Mouse (Mus musculus): ENCODE results near the gene Kdm1a. TPM values are rescaled to one million over a fixed set of nuclear protein-coding genes. Genes with fewer than 3 reads are reported as not detected.

The Kdm1a gene
- polyA plus RNA-seq, 1 experiment from 2014 or later, result 69.9 TPM

DNA sequence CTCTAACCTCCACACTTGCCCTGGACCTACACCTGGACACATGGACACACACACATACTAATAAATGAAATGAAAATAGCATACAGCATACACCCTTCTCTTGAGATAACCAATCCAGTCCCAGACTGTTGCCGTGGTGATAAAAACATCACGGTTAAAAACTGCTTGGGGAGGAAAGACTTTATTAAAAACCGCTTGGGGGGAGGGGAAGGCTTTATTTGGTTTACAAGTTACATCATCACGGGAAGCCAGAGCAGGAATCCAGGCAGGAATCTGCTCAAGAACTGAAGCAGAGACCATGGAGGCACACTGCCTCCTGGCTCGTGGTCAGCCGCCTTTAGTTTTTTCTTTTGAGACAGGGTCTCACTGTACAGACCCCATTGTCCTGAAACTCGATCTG, 11.1 kb upstream of the Kdm1a start:
- ATAC-seq (ENCODE audit: low FRiP score, low TSS enrichment), result no peak
- no peaks in the 10 kb centered on the region for H3K4me1 ChIP-seq (ENCODE audit: control insufficient read depth, insufficient read depth, low read length)
- no peak overlapping the region for H3K4me3 ChIP-seq (ENCODE audit: low read length)
- H3K27ac ChIP-seq (ENCODE audit: low read depth, low read length), result no peak overlapping the region
- 66% methylated on average over 7 of the region's 7 CpGs for WGBS
- no peaks in the 10 kb centered on the region for H3K9me3 ChIP-seq (ENCODE audit: control insufficient read depth, low read length)
- no peak overlapping the region for H3K4me2 ChIP-seq (replicated peaks; ENCODE audit: low read depth, low read length)
- no peaks in the 10 kb centered on the region for H3K36me3 ChIP-seq (ENCODE audit: control insufficient read depth, insufficient read depth, low read length)
- no peaks in the 10 kb centered on the region for H3K27me3 ChIP-seq (ENCODE audit: control insufficient read depth, insufficient read depth, low read length)
- no peak overlapping the region for H3K9ac ChIP-seq (ENCODE audit: low read depth, low read length)

DNA sequence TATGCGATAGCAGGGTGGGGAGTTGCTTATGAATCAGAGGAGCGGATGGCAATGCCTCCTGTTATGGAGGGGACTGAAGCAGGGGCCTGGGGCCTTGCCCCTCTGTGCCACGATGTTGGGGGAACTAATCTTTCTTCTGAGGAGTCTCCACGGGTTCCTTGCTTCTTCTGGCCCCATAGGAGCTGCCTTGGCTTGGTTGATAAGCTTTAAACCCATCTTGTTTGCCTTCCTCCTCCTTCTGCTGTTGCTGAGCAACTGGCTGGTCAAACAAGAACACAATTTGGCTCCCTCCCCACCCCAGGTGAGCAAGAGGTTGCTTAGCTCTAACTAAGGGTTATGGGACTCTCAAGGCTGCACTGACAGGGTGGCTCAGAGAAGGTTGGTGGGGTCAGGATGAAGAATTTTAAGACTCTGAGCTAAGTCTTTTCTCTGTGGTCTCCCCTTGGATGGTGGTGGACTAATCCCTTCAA, 7.9 kb upstream of the Kdm1a start, which contains the start of gene Tex46:
Tex46 (plus strand) TSS at position 51 of the 470 bp plus-strand sequence.
- H3K4me3 ChIP-seq (ENCODE audit: low read length), result no peak within 1 kb of the TSS
- H3K27ac ChIP-seq (ENCODE audit: low read depth, low read length), result no peak within 1 kb of the TSS
- no peaks in the 10 kb centered on the region for H3K9me3 ChIP-seq (ENCODE audit: control insufficient read depth, low read length)
- WGBS, result 65% methylated on average over 4 of the region's 4 CpGs
- no peaks in the 10 kb centered on the region for H3K27me3 ChIP-seq (ENCODE audit: control insufficient read depth, insufficient read depth, low read length)
- no peak within 1 kb of the TSS for H3K9ac ChIP-seq (ENCODE audit: low read depth, low read length)
- H3K4me2 ChIP-seq (replicated peaks; ENCODE audit: low read depth, low read length), result no peak within 1 kb of the TSS
- ATAC-seq (ENCODE audit: low FRiP score, low TSS enrichment), result no peak
- H3K36me3 ChIP-seq (ENCODE audit: control insufficient read depth, insufficient read depth, low read length), result no peaks in the 10 kb centered on the region
- H3K4me1 ChIP-seq (ENCODE audit: control insufficient read depth, insufficient read depth, low read length), result no peaks in the 10 kb centered on the region

DNA sequence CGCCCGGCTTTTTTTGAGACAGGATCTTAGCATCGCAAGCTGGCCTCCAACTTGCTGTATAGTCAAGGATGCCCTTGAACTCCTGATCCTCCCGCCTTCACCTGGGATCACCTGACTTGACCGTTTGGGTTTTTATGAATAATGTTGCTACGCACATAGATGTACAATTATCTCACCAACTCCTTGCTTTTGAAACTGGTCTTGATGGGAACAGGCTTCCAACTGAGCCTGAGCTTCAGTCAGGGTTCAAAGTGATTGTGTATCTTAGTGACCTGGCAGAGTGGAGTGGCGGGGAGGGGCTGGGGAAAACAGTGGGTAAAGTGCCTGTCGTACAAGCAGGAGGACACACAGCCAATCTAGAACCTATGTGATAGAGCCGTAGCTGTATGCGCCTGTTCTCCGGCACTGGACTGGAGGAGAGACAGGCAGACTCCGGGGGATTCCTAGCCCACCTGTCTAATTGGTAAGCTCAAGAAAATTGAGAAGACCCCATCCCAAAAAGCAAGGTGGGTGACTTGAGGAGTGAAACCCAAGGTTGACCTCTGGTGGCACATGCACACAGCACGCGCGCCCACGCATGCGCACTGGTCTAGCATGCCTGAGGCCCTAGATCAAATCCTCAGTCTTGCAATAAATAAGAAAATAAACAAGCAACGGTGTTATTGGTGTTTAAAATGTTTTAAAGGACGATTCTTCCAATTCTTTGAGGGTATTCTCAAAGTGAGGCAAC, 3.4 kb upstream of the Kdm1a start:
- no peak for ATAC-seq (ENCODE audit: low FRiP score, low TSS enrichment)

GRCm38 (mm10) chr4:136602018-136602554, 437 bp downstream of the Kdm1a start:
- Histone ChIP-seq H3K4me2 (replicated peaks; ENCODE audit: low read depth, low read length) (peak overlapping the region; percentile 59), H3K36me3 (ENCODE audit: control insufficient read depth, insufficient read depth, low read length) (no peaks in the 10 kb centered on the region), H3K27me3 (ENCODE audit: control insufficient read depth, insufficient read depth, low read length) (no peaks in the 10 kb centered on the region), H3K4me3 (ENCODE audit: low read length) (peak overlapping the region; percentile 80), H3K27ac (ENCODE audit: low read depth, low read length) (peak overlapping the region; percentile 84), H3K9ac (ENCODE audit: low read depth, low read length) (peak overlapping the region; percentile 99), H3K9me3 (ENCODE audit: control insufficient read depth, low read length) (no peaks in the 10 kb centered on the region), H3K4me1 (ENCODE audit: control insufficient read depth, insufficient read depth, low read length) (peaks cover 10% of the 10 kb centered on the region)
- under 1% methylated on average over 46 of the region's 68 CpGs for WGBS
- ATAC-seq (ENCODE audit: low FRiP score, low TSS enrichment), result peak; percentile 66

More for the DNA sequence above, 3.4 kb upstream of the Kdm1a start:
- Histone ChIP-seq H3K27me3 (ENCODE audit: control insufficient read depth, insufficient read depth, low read length) (no peaks in the 10 kb centered on the region), H3K9me3 (ENCODE audit: control insufficient read depth, low read length) (no peaks in the 10 kb centered on the region), H3K27ac (ENCODE audit: low read depth, low read length) (no peak overlapping the region), H3K4me2 (replicated peaks; ENCODE audit: low read depth, low read length) (no peak overlapping the region), H3K36me3 (ENCODE audit: control insufficient read depth, insufficient read depth, low read length) (no peaks in the 10 kb centered on the region), H3K4me1 (ENCODE audit: control insufficient read depth, insufficient read depth, low read length) (peaks cover 4% of the 10 kb centered on the region; the same call in 1 of the 2 replicates), H3K4me3 (ENCODE audit: low read length) (no peak overlapping the region), H3K9ac (ENCODE audit: low read depth, low read length) (no peak overlapping the region)
- WGBS, result 91% methylated on average over 19 of the region's 19 CpGs

GRCm38 (mm10) chr4:136601476-136601875, 1.0 kb downstream of the Kdm1a start:
- no peaks in the 10 kb centered on the region for H3K36me3 ChIP-seq (ENCODE audit: control insufficient read depth, insufficient read depth, low read length)
- peak overlapping the region; percentile 84; the same call in 1 of the 2 replicates for H3K27ac ChIP-seq (ENCODE audit: low read depth, low read length)
- H3K4me3 ChIP-seq (ENCODE audit: low read length), result peak overlapping the region; percentile 80
- H3K4me2 ChIP-seq (replicated peaks; ENCODE audit: low read depth, low read length), result peak overlapping the region; percentile 59
- H3K4me1 ChIP-seq (ENCODE audit: control insufficient read depth, insufficient read depth, low read length), result peaks cover 10% of the 10 kb centered on the region
- no peaks in the 10 kb centered on the region for H3K9me3 ChIP-seq (ENCODE audit: control insufficient read depth, low read length)
- 2% methylated on average over 13 of the region's 13 CpGs for WGBS
- no peak for ATAC-seq (ENCODE audit: low FRiP score, low TSS enrichment)
- peak overlapping the region; percentile 99 for H3K9ac ChIP-seq (ENCODE audit: low read depth, low read length)
- H3K27me3 ChIP-seq (ENCODE audit: control insufficient read depth, insufficient read depth, low read length), result no peaks in the 10 kb centered on the region

DNA sequence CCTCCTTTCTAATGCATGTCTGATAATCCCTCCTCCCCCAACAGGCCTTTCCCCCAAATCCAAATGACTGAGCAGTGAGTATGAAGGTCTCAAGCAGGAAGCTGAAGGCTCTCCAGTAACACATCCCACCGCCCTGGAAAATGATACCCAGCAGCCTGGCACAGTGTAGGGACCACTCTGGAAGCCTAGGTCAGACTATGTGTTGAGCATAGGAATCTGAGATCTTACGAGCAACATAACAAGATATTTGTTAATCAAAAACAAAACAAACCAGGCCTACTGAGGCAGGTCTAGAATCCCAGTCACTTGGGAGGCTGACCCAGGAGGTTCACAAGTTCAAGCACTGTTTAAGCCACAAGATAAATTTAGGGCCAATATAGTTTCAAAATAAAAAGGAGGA, 2.0 kb downstream of the Kdm1a start:
- WGBS, result 72% methylated on average over 2 of the region's 2 CpGs
- H3K9ac ChIP-seq (ENCODE audit: low read depth, low read length), result peak overlapping the region; percentile 18; the same call in 1 of the 2 replicates
- peak overlapping the region; percentile 59 for H3K4me2 ChIP-seq (replicated peaks; ENCODE audit: low read depth, low read length)
- no peak for ATAC-seq (ENCODE audit: low FRiP score, low TSS enrichment)
- peak overlapping the region; percentile 80; the same call in 1 of the 2 replicates for H3K4me3 ChIP-seq (ENCODE audit: low read length)
- H3K9me3 ChIP-seq (ENCODE audit: control insufficient read depth, low read length), result no peaks in the 10 kb centered on the region
- H3K36me3 ChIP-seq (ENCODE audit: control insufficient read depth, insufficient read depth, low read length), result no peaks in the 10 kb centered on the region
- peaks cover 10% of the 10 kb centered on the region for H3K4me1 ChIP-seq (ENCODE audit: control insufficient read depth, insufficient read depth, low read length)
- no peak overlapping the region for H3K27ac ChIP-seq (ENCODE audit: low read depth, low read length)
- no peaks in the 10 kb centered on the region for H3K27me3 ChIP-seq (ENCODE audit: control insufficient read depth, insufficient read depth, low read length)

- Histone ChIP-seq H3K9ac (ENCODE audit: low read depth, low read length) (no peak overlapping the region), H3K27ac (ENCODE audit: low read depth, low read length) (no peak overlapping the region), H3K9me3 (ENCODE audit: control insufficient read depth, low read length) (no peaks in the 10 kb centered on the region), H3K36me3 (ENCODE audit: control insufficient read depth, insufficient read depth, low read length) (no peaks in the 10 kb centered on the region), H3K27me3 (ENCODE audit: control insufficient read depth, insufficient read depth, low read length) (no peaks in the 10 kb centered on the region), H3K4me1 (ENCODE audit: control insufficient read depth, insufficient read depth, low read length) (peaks cover 10% of the 10 kb centered on the region), H3K4me3 (ENCODE audit: low read length) (no peak overlapping the region), H3K4me2 (replicated peaks; ENCODE audit: low read depth, low read length) (no peak overlapping the region)
- WGBS, result 96% methylated on average over 3 of the region's 3 CpGs
- ATAC-seq (ENCODE audit: low FRiP score, low TSS enrichment), result no peak
These were observed 2.7 kb downstream of the Kdm1a start for GRCm38 (mm10) chr4:136599869-136600268.

DNA sequence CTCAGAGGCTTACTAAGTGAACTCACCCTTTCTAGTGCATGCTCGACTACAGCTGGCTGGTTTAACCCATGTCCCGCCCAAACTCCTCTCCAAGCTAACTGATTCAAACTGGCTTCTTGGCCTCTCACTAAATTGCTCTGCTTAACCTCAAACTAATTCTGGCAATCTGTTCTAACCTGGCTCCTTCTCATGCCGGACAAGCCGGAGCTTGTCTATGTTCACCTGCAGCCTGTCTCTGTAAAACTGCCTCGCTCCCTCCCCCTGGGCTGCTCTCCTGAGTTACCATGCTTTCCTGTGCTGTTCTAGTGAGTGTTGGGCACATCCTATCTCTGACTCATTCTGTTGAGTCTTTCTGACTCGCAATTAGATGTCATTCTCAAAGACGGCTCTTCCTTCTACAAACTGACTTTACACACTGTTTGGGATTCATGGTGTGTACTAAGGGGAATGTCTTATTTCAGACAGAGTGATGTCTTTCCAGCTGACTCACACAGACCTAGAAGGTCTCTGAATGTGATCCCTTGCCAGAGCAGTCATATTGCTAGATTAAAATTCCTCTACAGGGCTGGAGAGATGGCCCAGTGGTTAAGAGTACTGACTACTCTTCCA, 4.2 kb downstream of the Kdm1a start:
- H3K4me2 ChIP-seq (replicated peaks; ENCODE audit: low read depth, low read length), result no peak overlapping the region
- no peaks in the 10 kb centered on the region for H3K9me3 ChIP-seq (ENCODE audit: control insufficient read depth, low read length)
- no peaks in the 10 kb centered on the region for H3K27me3 ChIP-seq (ENCODE audit: control insufficient read depth, insufficient read depth, low read length)
- peaks cover 12% of the 10 kb centered on the region for H3K4me1 ChIP-seq (ENCODE audit: control insufficient read depth, insufficient read depth, low read length)
- H3K36me3 ChIP-seq (ENCODE audit: control insufficient read depth, insufficient read depth, low read length), result peaks cover 3% of the 10 kb centered on the region; the same call in 1 of the 2 replicates
- WGBS, result 89% methylated on average over 7 of the region's 7 CpGs
- H3K27ac ChIP-seq (ENCODE audit: low read depth, low read length), result no peak overlapping the region
- H3K9ac ChIP-seq (ENCODE audit: low read depth, low read length), result no peak overlapping the region
- H3K4me3 ChIP-seq (ENCODE audit: low read length), result no peak overlapping the region
- ATAC-seq (ENCODE audit: low FRiP score, low TSS enrichment), result no peak

DNA sequence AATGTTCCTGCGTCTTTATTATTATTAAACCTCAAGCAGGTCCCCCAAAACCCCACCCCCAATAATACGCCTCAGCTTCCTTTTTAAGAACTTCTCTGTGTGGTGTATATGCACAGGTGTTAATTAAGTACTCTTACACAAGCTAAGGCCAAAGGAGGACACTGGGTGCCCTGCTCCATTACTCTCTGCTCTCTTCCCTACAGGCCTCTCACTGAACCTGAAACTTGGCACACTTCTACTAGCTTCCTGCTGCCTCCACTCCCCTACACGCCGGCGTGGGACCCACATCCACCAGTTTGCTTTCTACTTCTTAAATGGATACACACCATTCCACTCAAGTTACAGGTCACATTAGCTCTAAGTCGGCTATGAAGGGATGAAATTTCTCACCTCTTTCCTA, 7.3 kb downstream of the Kdm1a start:
- Histone ChIP-seq H3K27ac (ENCODE audit: low read depth, low read length) (no peak overlapping the region), H3K4me1 (ENCODE audit: control insufficient read depth, insufficient read depth, low read length) (0 out of 2 replicates have a peak, but pooled peaks cover 3% of the 10 kb centered on the region), H3K9ac (ENCODE audit: low read depth, low read length) (no peak overlapping the region), H3K36me3 (ENCODE audit: control insufficient read depth, insufficient read depth, low read length) (peaks cover 9% of the 10 kb centered on the region; the same call in 1 of the 2 replicates), H3K27me3 (ENCODE audit: control insufficient read depth, insufficient read depth, low read length) (no peaks in the 10 kb centered on the region), H3K4me3 (ENCODE audit: low read length) (no peak overlapping the region), H3K9me3 (ENCODE audit: control insufficient read depth, low read length) (no peaks in the 10 kb centered on the region), H3K4me2 (replicated peaks; ENCODE audit: low read depth, low read length) (no peak overlapping the region)
- WGBS, result 77% methylated on average over 6 of the region's 6 CpGs
- ATAC-seq (ENCODE audit: low FRiP score, low TSS enrichment), result no peak
